Mouse (Mus musculus): ENCODE data around the gene Ctxn2.

DNA sequence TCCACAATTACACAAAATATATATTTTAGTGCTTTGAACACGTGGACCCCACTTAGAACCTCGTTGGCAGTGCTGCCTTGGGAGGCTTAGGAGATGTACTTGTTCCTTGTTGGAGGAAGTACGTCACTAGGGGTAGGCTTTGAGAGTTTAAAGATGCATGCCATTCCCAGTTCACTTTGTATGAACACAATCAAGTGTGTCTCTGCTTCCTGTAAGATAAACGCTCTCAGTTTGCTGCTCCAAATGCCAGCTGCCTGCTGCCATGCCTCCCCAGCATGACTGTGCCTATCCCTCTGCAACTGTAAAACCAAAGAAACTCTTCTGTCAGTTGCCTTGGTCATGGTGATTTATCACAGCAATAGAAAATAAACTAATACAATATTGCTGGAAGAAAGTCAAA, 10.7 kb upstream of the Ctxn2 start:
- no peak for TF ChIP-seq POLR2A (IDR thresholded peaks at IDR 0.05; ENCODE audit: low read depth, low read length)
- TF ChIP-seq CTCF (IDR thresholded peaks at IDR 0.05; ENCODE audit: borderline replicate concordance, insufficient read depth, low read length), result no peak

All from embryonic fibroblast, embryonic 13.5 days (primary cell).